Mouse (Mus musculus): ENCODE data around the gene Lrsam1. TPM values are rescaled to one million over a fixed set of nuclear protein-coding genes. Genes with fewer than 3 reads are reported as not detected.

The Lrsam1 gene
- polyA plus RNA-seq, 1 experiment from 2014 or later: 5.3 TPM

GRCm38 (mm10) chr2:32878396-32878795 is 83.0 kb downstream of the Lrsam1 start:
- Histone ChIP-seq H3K9me3 (ENCODE audit: control insufficient read depth, low read length) (no peaks in the 10 kb centered on the region), H3K9ac (ENCODE audit: low read length) (peak overlapping the region; percentile 88), H3K4me3 (ENCODE audit: low read depth, low read length) (peak overlapping the region; percentile 88), H3K36me3 (ENCODE audit: control insufficient read depth, insufficient read depth, low read length) (no peaks in the 10 kb centered on the region), H3K27me3 (ENCODE audit: control insufficient read depth, insufficient read depth, low read length) (no peaks in the 10 kb centered on the region), H3K4me1 (replicated peaks; ENCODE audit: control insufficient read depth, insufficient read depth) (peaks cover 21% of the 10 kb centered on the region), H3K4me2 (replicated peaks; ENCODE audit: low read depth) (peak overlapping the region; percentile 89), H3K27ac (replicated peaks) (peak overlapping the region; percentile 93)
- no peak; the same call in 1 of the 2 replicates for ATAC-seq (ENCODE audit: low FRiP score, low TSS enrichment)
- no peak for TF ChIP-seq CTCF (IDR thresholded peaks at IDR 0.05; ENCODE audit: low read depth)
- no peak for TF ChIP-seq EP300 (optimal IDR thresholded peaks at IDR 0.05)
- WGBS: 46% methylated on average over 3 of the region's 3 CpGs
- no peak for DNase-seq (ENCODE audit: low spot score)

GRCm38 (mm10) chr2:32877761-32878393 is 83.5 kb downstream of the Lrsam1 start:
- no peak for ATAC-seq (ENCODE audit: low FRiP score, low TSS enrichment)

GRCm38 (mm10) chr2:32877303-32877702 is 84.1 kb downstream of the Lrsam1 start:
- 24% methylated on average over 5 of the region's 5 CpGs for WGBS
- no peak for DNase-seq (ENCODE audit: low spot score)
- H3K4me2 ChIP-seq (replicated peaks; ENCODE audit: low read depth): peak overlapping the region; percentile 89
- ATAC-seq (ENCODE audit: low FRiP score, low TSS enrichment): no peak
- no peaks in the 10 kb centered on the region for H3K27me3 ChIP-seq (ENCODE audit: control insufficient read depth, insufficient read depth, low read length)
- H3K4me1 ChIP-seq (replicated peaks; ENCODE audit: control insufficient read depth, insufficient read depth): peaks cover 19% of the 10 kb centered on the region
- H3K9me3 ChIP-seq (ENCODE audit: control insufficient read depth, low read length): no peaks in the 10 kb centered on the region
- peak overlapping the region; percentile 88 for H3K4me3 ChIP-seq (ENCODE audit: low read depth, low read length)
- TF ChIP-seq EP300 (optimal IDR thresholded peaks at IDR 0.05): no peak
- no peaks in the 10 kb centered on the region for H3K36me3 ChIP-seq (ENCODE audit: control insufficient read depth, insufficient read depth, low read length)
- H3K9ac ChIP-seq (ENCODE audit: low read length): peak overlapping the region; percentile 88
- H3K27ac ChIP-seq (replicated peaks): peak overlapping the region; percentile 93

More at GRCm38 (mm10) chr2:32877761-32878393, 83.5 kb downstream of the Lrsam1 start:
- Histone ChIP-seq H3K4me1 (replicated peaks; ENCODE audit: control insufficient read depth, insufficient read depth) (peaks cover 19% of the 10 kb centered on the region), H3K27ac (replicated peaks) (peak overlapping the region; percentile 93), H3K27me3 (ENCODE audit: control insufficient read depth, insufficient read depth, low read length) (no peaks in the 10 kb centered on the region), H3K9me3 (ENCODE audit: control insufficient read depth, low read length) (no peaks in the 10 kb centered on the region), H3K36me3 (ENCODE audit: control insufficient read depth, insufficient read depth, low read length) (no peaks in the 10 kb centered on the region), H3K4me2 (replicated peaks; ENCODE audit: low read depth) (peak overlapping the region; percentile 89), H3K4me3 (ENCODE audit: low read depth, low read length) (peak overlapping the region; percentile 88), H3K9ac (ENCODE audit: low read length) (peak overlapping the region; percentile 88)
- DNase-seq (ENCODE audit: low spot score): peak; percentile 56
- 31% methylated on average over 6 of the region's 6 CpGs for WGBS
- TF ChIP-seq EP300 (optimal IDR thresholded peaks at IDR 0.05): no peak
- no peak for TF ChIP-seq CTCF (IDR thresholded peaks at IDR 0.05; ENCODE audit: low read depth)

GRCm38 (mm10) chr2:32876490-32877302 is 84.7 kb downstream of the Lrsam1 start:
- Histone ChIP-seq H3K9me3 (ENCODE audit: control insufficient read depth, low read length) (no peaks in the 10 kb centered on the region), H3K27me3 (ENCODE audit: control insufficient read depth, insufficient read depth, low read length) (no peaks in the 10 kb centered on the region), H3K36me3 (ENCODE audit: control insufficient read depth, insufficient read depth, low read length) (no peaks in the 10 kb centered on the region), H3K4me3 (ENCODE audit: low read depth, low read length) (peak overlapping the region; percentile 88), H3K9ac (ENCODE audit: low read length) (peak overlapping the region; percentile 88), H3K4me1 (replicated peaks; ENCODE audit: control insufficient read depth, insufficient read depth) (peaks cover 19% of the 10 kb centered on the region), H3K27ac (replicated peaks) (peak overlapping the region; percentile 93), H3K4me2 (replicated peaks; ENCODE audit: low read depth) (peak overlapping the region; percentile 89)
- peak; percentile 11 for ATAC-seq (ENCODE audit: low FRiP score, low TSS enrichment)
- TF ChIP-seq CTCF (IDR thresholded peaks at IDR 0.05; ENCODE audit: low read depth) (0 out of 2 replicates have a peak, but pooled peaks have one; percentile 5), EP300 (optimal IDR thresholded peaks at IDR 0.05) (no peak)
- WGBS: 2% methylated on average over 20 of the region's 20 CpGs
- peak; percentile 52 for DNase-seq (ENCODE audit: low spot score)

GRCm38 (mm10) chr2:32875675-32876489 is 85.5 kb downstream of the Lrsam1 start, which contains the start of gene Fam129b:
Gene Fam129b (plus strand): TSS chr2:32876114.
- Histone ChIP-seq H3K27me3 (ENCODE audit: control insufficient read depth, insufficient read depth, low read length) (no peaks in the 10 kb centered on the region), H3K4me3 (ENCODE audit: low read depth, low read length) (peak within 1 kb of the TSS; percentile 88), H3K4me1 (replicated peaks; ENCODE audit: control insufficient read depth, insufficient read depth) (peaks cover 15% of the 10 kb centered on the region), H3K9me3 (ENCODE audit: control insufficient read depth, low read length) (no peaks in the 10 kb centered on the region), H3K4me2 (replicated peaks; ENCODE audit: low read depth) (peak within 1 kb of the TSS; percentile 89), H3K9ac (ENCODE audit: low read length) (peak within 1 kb of the TSS; percentile 88), H3K27ac (replicated peaks) (peak within 1 kb of the TSS; percentile 93), H3K36me3 (ENCODE audit: control insufficient read depth, insufficient read depth, low read length) (no peaks in the 10 kb centered on the region)
- TF ChIP-seq CTCF (IDR thresholded peaks at IDR 0.05; ENCODE audit: low read depth) (peak; percentile 3; the same call in 1 of the 2 replicates), EP300 (optimal IDR thresholded peaks at IDR 0.05) (no peak)
- peak; percentile 94 for DNase-seq (ENCODE audit: low spot score)
- WGBS: 1% methylated on average over 44 of the region's 68 CpGs
- peak; percentile 82 for ATAC-seq (ENCODE audit: low FRiP score, low TSS enrichment)

Other genes with a start within 250 kb of the Lrsam1 start
- gene Cdk9, start 248.5 kb downstream of the Lrsam1 start, polyA plus RNA-seq (2015; fragmentation: Nextera tagmentation; extraction: Ambion mirVana): 55.8 and 57.8 TPM in 2 replicates
- 7.7 and 8.4 TPM in 2 replicates for gene Sh2d3c, start 240.6 kb downstream of the Lrsam1 start, polyA plus RNA-seq (2015; fragmentation: Nextera tagmentation; extraction: Ambion mirVana)
- gene 6330409D20Rik, start 220.6 kb downstream of the Lrsam1 start, polyA plus RNA-seq (2015; fragmentation: Nextera tagmentation; extraction: Ambion mirVana): not detected in 2 replicates
- gene Tor2a, start 204.4 kb downstream of the Lrsam1 start, polyA plus RNA-seq (2015; fragmentation: Nextera tagmentation; extraction: Ambion mirVana): 45.9 and 50.3 TPM in 2 replicates
- 0.05 and 0.06 TPM in 2 replicates for gene Ttc16, start 186.0 kb downstream of the Lrsam1 start, polyA plus RNA-seq (2015; fragmentation: Nextera tagmentation; extraction: Ambion mirVana)
- gene Ptrh1, start 185.8 kb downstream of the Lrsam1 start, polyA plus RNA-seq (2015; fragmentation: Nextera tagmentation; extraction: Ambion mirVana): 7.6 and 10.1 TPM in 2 replicates
- gene Cfap157, start 177.2 kb downstream of the Lrsam1 start, polyA plus RNA-seq (2015; fragmentation: Nextera tagmentation; extraction: Ambion mirVana): 0.63 and 1.1 TPM in 2 replicates
- 9.3 and 9.5 TPM in 2 replicates for gene Stxbp1, start 114.4 kb downstream of the Lrsam1 start, polyA plus RNA-seq (2015; fragmentation: Nextera tagmentation; extraction: Ambion mirVana)
- 90.7 and 101 TPM in 2 replicates for gene Fam129b, start 85.5 kb downstream of the Lrsam1 start, polyA plus RNA-seq (2015; fragmentation: Nextera tagmentation; extraction: Ambion mirVana)
- gene Rpl12, start 55 bp downstream of the Lrsam1 start, polyA plus RNA-seq (2015; fragmentation: Nextera tagmentation; extraction: Ambion mirVana): 141 and 157 TPM in 2 replicates
- gene Slc2a8, start 20.5 kb upstream of the Lrsam1 start, polyA plus RNA-seq (2015; fragmentation: Nextera tagmentation; extraction: Ambion mirVana): 12.1 and 12.8 TPM in 2 replicates
- 5.6 and 6.7 TPM in 2 replicates for gene Garnl3, start 170.0 kb upstream of the Lrsam1 start, polyA plus RNA-seq (2015; fragmentation: Nextera tagmentation; extraction: Ambion mirVana)